Mouse (Mus musculus): ENCODE measurements around the gene Gemin7. TPM values are rescaled to one million over a fixed set of nuclear protein-coding genes. Genes with fewer than 3 reads are reported as not detected.

Gene Gemin7
- total RNA-seq, 2 experiments from 2014 or later, result 52.3 to 56.4 TPM

GRCm38 (mm10) chr7:19549394-19549793 lies 28.0 kb downstream of the Gemin7 start:
- no peak for DNase-seq (ENCODE audit: low spot score in 2 of 2)

- DNase-seq (ENCODE audit: low spot score in 2 of 2), result no peak
These were observed 29.9 kb downstream of the Gemin7 start for GRCm38 (mm10) chr7:19547344-19547969.

GRCm38 (mm10) chr7:19546007-19546406 lies 31.4 kb downstream of the Gemin7 start:
- DNase-seq (ENCODE audit: low spot score in 2 of 2), result no peak

GRCm38 (mm10) chr7:19543584-19543983 lies 33.8 kb downstream of the Gemin7 start:
- DNase-seq (ENCODE audit: low spot score in 2 of 2), result no peak

- DNase-seq (ENCODE audit: low spot score in 2 of 2), result no peak
These were observed 35.2 kb downstream of the Gemin7 start for GRCm38 (mm10) chr7:19542155-19542691.

- DNase-seq (ENCODE audit: low spot score in 2 of 2), result no peak
These were observed 35.7 kb downstream of the Gemin7 start for GRCm38 (mm10) chr7:19541681-19542154.

- DNase-seq (ENCODE audit: low spot score in 2 of 2), result no peak
These were observed 36.4 kb downstream of the Gemin7 start for GRCm38 (mm10) chr7:19540771-19541566.

- no peak for DNase-seq (ENCODE audit: low spot score in 2 of 2)
These were observed 42.7 kb downstream of the Gemin7 start for GRCm38 (mm10) chr7:19534676-19535075.

GRCm38 (mm10) chr7:19532240-19532639 lies 45.2 kb downstream of the Gemin7 start:
- DNase-seq (ENCODE audit: low spot score in 2 of 2), result no peak

GRCm38 (mm10) chr7:19531077-19531476 lies 46.3 kb downstream of the Gemin7 start:
- no peak for DNase-seq (ENCODE audit: low spot score in 2 of 2)

- no peak for DNase-seq (ENCODE audit: low spot score in 2 of 2)
These were observed 52.3 kb downstream of the Gemin7 start for GRCm38 (mm10) chr7:19525105-19525481.

GRCm38 (mm10) chr7:19524420-19525104 lies 52.8 kb downstream of the Gemin7 start:
- DNase-seq (ENCODE audit: low spot score in 2 of 2), result no peak

GRCm38 (mm10) chr7:19523757-19524419 lies 53.5 kb downstream of the Gemin7 start:
- DNase-seq (ENCODE audit: low spot score in 2 of 2), result peak in 1 of 2 experiments; percentile 60

- no peak for DNase-seq (ENCODE audit: low spot score in 2 of 2)
These were observed 54.2 kb downstream of the Gemin7 start for GRCm38 (mm10) chr7:19523017-19523756.

GRCm38 (mm10) chr7:19520032-19520431 lies 57.4 kb downstream of the Gemin7 start:
- no peak for DNase-seq (ENCODE audit: low spot score in 2 of 2)

- DNase-seq (ENCODE audit: low spot score in 2 of 2), result no peak
These were observed 59.6 kb downstream of the Gemin7 start, which contains the start of gene Nkpd1 for GRCm38 (mm10) chr7:19517652-19518365. Gene Nkpd1 (plus strand): TSS chr7:19517838.

Data from gastrocnemius, postnatal 4 days (tissue).